Mouse (Mus musculus): ENCODE data around the gene ccdc198.
A peak's percentile ranks its signal among the peaks of the same experiment; 100 is the strongest.
"Not testable (repeated sequence)": the region's sequence is repeated elsewhere in the genome, so short reads cannot be mapped to it uniquely, and the experiment has no call there.

The ccdc198 gene

DNA sequence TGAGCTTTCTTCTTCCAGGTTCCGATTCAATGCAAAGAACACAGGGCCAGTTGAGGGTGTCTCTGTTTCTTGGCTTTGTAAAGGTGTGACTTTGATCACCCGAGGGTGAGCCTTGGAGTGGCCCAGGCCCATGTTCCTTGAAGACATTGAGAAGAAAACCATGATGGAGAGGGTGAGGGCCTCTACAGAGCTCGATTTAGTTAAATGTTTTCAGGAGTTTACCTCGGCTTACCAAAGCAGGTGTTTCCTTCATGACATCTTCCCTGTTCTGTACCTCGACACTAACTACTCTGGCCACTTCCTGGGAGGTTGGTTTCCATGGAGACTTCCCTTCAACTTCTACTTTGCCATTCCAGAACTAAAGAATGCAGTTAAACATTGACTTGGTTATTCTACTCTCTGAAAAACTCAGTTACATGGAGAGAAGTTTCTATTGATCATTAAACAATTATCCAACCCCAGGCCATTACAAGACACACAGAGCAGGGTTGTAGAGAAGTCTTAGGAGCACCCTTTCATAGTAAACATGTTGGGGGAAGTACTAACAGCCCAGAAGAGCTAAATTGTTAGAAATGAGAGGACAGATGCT lies at the start of gene ccdc198:
ccdc198 (minus strand) TSS at position 349 of the 589 bp plus-strand sequence.
- DNase-seq (ENCODE audit: low spot score) = no peak

DNA sequence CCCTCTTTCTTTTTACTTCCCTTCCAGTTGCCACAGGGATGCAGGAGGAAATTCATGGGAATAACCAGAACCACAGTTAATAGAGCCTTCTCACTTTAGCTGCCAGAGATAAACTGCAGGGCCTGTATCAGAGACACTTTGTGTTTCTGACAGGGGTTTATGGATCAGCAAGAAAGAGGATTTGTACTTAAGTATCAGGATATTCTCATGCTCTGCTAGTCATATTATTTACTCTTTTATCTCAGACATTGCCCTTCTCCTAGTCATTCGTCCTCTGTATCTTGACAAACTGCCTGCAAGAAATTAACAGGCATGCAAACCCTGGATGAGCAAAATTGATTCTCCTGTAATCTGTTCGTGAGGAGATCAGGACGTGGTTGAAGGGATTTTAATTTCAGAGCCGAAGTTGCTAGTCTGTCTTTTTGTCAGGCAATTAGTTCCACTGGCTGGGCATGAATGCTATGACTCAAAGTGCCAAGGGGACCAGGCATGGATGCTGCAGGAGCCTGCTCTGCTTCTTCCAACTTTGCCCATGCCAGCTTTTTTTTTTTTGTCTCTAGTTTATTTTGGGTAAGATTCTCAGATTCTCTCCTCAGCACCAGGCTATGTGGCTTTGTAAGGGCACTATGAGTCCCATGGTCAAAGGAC lies 48.7 kb upstream of the ccdc198 start:
- DNase-seq (ENCODE audit: low spot score) = no peak

DNA sequence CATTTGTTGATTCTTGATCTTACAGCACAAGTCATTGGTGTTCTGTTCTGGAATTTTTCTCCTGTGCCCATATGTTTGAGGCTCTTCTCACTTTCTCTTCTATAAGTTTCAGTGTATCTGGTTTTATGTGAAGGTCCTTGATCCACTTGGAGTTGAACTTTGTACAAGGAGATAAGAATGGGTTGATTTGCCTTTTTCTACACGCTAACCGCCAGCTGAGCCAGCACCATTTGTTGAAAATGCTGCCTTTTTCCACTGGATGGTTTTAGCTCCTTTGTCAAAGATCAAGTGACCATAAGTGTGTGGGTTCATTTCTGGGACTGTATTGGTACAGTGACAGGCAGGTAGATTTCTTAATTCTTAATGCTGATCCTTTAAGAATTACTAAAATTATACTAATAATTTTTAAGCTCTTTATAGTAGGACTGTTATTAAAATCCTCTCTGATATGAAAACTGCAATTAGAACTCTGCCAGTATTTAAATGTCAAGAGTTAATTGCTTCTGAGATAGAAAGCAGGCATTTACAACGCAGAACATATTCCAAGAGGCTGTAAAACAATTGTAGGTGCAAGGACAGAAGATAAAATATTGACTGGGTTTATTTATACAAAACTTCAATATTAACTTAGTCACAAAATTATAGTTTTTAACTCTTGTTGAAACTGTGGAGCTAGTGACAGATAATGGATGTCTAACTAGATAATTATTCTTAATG lies 44.9 kb upstream of the ccdc198 start:
- DNase-seq (ENCODE audit: low spot score) = no peak

DNA sequence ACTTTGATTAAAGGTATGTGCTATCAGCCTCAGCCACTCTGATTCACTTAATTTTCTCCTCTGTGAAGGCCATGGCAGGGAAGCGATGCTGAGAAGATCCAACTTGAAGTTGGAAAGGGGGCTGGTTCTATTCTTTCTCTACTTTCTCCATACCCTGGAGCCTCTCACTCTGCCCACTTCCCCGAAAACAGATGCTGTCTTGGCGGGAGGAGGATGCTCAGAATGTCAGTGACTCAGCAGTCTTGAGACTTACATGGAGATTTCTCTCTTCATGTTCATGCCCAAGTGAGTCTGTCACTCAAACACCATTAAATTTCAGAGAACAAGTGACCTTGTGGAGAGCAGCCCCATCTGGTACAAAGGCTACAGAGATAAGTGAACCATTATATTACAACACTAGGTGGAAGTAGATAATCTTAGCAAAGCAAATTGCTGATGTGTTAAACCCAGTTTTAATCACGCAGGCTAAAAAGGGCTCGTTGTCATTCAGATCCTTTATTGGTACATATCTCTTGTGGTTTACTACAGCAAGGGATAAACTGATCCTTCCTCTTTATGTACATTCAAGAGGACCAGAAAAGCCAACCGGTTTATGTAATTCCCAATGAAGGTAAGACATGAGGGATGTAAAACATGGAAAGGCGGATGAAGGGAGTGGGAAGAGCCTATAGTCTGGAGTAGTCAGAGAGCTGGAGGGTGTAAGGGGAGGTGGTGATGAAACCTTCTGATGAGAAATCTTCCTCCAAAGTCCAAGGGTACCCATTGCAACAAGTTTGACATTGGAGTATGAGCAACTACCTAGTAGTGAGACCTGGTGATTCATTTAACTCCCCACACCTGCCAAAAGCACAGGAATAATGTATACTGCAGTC lies 38.7 kb upstream of the ccdc198 start:
- DNase-seq (ENCODE audit: low spot score) = no peak

GRCm38 (mm10) chr14:49278880-49279279 lies 33.6 kb upstream of the ccdc198 start:
- no peak for DNase-seq (ENCODE audit: low spot score)

DNA sequence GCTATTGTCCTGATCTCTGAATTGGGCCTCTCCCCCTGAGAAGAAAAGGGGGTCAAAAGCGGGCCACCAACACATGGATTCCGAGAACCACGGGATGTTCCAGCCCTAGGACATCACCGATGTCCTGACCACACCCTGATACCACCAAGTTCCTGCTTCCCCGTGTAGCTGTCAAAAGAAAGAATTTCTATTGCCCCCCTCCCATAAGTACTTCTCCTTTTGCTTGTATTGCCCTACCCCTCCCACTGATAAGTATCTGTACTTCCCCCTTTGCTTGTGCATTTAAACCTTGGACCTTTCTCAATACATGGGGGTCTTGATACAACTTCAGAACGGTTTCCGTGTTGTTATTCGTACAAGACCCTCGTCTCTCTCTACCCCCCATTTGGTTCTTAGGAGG lies 33.2 kb upstream of the ccdc198 start:
- DNase-seq (ENCODE audit: low spot score) = not testable (repeated sequence)

DNA sequence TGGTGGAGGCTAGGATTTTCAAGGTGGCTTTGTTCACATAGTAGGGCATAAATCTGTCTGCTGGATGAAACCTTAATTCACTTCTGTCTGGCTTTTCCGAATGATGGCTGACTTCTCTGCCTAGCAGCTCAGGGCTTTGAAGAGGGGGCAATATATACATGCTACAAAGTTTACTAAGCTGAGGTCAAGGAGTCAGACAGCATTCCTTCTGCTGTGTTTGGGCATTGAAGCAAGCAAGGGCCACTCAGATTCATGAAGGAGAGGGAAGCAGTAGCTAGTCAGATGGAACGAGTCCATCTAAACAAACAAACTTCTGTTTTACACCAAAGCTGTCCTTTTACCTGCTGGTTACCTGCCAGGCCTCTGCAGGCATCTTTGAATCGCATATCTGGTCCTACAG lies 32.4 kb upstream of the ccdc198 start:
- no peak for DNase-seq (ENCODE audit: low spot score)

DNA sequence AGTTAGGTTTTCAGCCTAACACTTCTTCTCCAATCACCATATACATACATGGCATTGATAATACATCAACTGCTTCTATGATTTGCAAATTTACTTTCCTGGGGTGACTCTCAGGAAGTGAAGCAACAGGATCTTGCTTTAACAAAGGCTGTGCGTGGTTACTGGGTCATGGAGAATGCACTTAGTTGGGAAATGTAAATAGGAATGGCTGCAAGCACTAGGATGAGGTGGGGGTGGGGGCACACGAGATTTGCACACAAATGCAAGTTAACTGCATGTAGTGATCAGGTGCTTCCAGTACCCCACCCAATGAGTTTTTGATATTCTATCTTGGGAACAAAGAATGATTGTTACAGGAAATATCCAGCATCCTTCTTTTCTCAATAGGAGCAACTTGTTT lies 30.1 kb upstream of the ccdc198 start:
- DNase-seq (ENCODE audit: low spot score) = no peak

GRCm38 (mm10) chr14:49265286-49266002 lies 20.2 kb upstream of the ccdc198 start:
- DNase-seq (ENCODE audit: low spot score) = no peak

- DNase-seq (ENCODE audit: low spot score) = no peak
Measured at GRCm38 (mm10) chr14:49241522-49241921, 3.8 kb downstream of the ccdc198 start.

DNA sequence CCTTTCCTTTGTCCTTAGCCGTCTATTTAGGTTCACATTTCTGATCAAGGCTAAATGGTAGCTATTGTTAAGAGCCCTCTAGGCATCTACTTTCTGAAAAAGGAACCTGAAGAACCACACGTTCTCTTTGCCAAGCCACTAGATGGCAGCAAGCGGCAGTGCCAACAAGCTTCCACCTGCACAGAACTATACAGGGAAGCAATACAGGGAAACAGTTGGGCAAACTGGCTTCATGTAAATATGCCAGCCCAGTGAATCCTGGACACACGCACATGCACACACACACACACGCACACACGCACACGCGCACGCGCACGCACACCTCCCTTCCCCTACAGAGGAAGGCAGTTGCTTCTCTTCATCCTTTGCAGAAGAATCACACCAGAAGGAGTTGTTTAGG lies 7.1 kb downstream of the ccdc198 start:
- DNase-seq (ENCODE audit: low spot score) = peak; percentile 44

GRCm38 (mm10) chr14:49234788-49235515 lies 10.3 kb downstream of the ccdc198 start:
- peak; percentile 21 for DNase-seq (ENCODE audit: low spot score)

GRCm38 (mm10) chr14:49231845-49232244 lies 13.4 kb downstream of the ccdc198 start:
- DNase-seq (ENCODE audit: low spot score) = no peak

- no peak for DNase-seq (ENCODE audit: low spot score)
Measured at GRCm38 (mm10) chr14:49226986-49227385, 18.3 kb downstream of the ccdc198 start.

- DNase-seq (ENCODE audit: low spot score) = no peak
Measured at GRCm38 (mm10) chr14:49226471-49226870, 18.8 kb downstream of the ccdc198 start.

- DNase-seq (ENCODE audit: low spot score) = no peak
Measured at GRCm38 (mm10) chr14:49221771-49222170, 23.5 kb downstream of the ccdc198 start.

- DNase-seq (ENCODE audit: low spot score) = not testable (repeated sequence)
Measured at GRCm38 (mm10) chr14:49219466-49220022, 25.7 kb downstream of the ccdc198 start.

DNA sequence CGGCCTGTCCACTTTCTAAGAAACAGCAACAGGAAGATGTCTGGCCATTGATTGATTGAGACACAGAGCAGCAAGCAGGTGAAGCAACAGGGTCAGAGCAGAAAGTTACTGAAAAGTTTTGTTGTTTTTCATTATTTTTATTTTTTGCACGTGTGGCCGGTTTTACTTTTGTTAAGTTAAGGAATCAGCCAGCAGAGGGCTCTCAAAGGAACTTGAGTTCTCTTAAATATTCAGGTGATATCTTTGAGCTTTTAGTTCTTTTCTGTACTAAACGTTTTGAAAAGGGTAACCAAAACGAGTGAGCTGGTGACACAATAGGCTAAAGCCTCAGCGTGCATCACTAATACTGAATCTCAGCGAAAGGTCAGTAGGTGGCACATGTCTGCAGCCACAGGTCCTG lies 26.6 kb downstream of the ccdc198 start:
- DNase-seq (ENCODE audit: low spot score) = no peak

DNA sequence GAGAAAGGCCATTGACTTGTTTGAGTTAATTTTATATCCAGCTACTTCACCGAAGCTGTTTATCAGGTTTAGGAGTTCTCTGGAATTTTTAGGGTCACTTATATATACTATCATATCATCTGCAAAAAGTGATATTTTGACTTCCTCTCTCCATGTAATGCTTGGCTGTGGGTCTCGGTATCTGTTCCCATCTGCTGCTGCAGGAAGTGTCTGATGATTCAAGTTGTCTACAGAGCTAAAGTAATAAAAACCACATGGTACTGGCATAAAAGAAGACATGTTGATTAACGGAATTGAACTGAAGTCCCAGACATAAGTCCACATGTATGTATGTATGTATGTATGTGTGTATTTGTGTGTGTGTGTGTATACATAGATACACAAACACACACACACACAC lies 35.1 kb downstream of the ccdc198 start:
- DNase-seq (ENCODE audit: low spot score) = not testable (repeated sequence)

GRCm38 (mm10) chr14:49201073-49201778 lies 44.0 kb downstream of the ccdc198 start:
- no peak for DNase-seq (ENCODE audit: low spot score)

Measured in ovary, postnatal 14 days (tissue).